Mouse (Mus musculus): ENCODE data around the gene Krt12.

Gene Krt12

DNA sequence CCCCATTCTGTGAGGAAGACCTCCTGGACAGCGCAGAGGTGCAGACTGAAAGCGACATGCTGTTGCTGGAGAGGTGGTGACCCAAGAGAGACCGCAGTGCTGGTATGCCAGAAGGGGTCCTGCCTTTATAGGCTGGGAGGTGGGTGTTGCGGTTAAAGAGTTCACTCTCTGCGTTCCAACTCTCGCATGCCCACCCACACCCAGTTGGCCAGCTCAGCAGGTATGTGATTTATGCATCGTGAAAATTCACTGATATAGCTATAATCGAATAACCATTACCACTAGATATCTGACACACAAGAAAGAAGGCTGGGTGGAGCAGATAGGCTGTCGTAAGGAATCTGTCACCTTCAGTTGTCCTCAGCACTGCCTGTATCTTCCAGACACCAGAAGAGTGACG, at the start of gene Krt12:
Krt12 (minus strand) TSS at position 101 of the 400 bp plus-strand sequence.
- DNase-seq (ENCODE audit: low spot score in 2 of 2) = no peak

DNA sequence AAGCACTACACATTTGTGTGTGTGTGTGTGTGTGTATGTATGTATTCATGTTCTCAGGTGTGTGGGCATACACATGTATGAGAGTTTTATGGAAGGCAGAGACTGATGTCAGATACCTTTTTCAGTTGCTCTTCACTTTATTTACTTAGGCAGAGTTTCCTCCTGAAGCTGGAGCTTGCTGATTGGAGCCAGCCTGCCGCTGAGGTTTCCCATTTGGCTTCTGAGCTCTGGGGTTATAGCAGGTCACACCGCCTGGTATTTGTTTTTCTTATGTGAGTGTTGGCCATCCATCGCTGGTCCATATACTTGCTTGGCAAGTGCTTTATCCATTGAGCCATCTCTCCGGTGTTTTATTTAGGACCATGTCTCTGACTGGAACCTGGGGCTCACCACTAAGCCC, 47.2 kb upstream of the Krt12 start:
- no peak for DNase-seq (ENCODE audit: low spot score in 2 of 2)

DNA sequence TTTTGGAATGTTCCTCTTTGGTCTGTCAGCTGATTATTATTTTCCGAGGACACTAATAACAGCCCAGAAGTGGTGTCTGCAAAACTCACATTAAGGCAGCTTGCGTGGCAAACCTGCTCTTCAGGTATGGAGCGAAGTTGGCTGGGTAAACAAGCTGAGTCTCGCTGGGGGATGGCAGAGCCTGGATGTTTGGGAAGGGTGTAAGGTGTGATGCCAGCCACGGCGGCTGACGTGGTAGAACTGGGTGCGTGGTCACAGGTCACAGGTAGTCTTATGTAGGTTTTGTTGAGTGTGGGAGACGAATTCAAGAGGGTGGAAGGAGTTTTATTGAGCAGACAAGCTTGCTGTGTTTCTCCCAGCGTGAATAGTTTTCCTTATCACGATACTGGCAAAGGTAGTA, 46.5 kb upstream of the Krt12 start:
- no peak for DNase-seq (ENCODE audit: low spot score in 2 of 2)

DNA sequence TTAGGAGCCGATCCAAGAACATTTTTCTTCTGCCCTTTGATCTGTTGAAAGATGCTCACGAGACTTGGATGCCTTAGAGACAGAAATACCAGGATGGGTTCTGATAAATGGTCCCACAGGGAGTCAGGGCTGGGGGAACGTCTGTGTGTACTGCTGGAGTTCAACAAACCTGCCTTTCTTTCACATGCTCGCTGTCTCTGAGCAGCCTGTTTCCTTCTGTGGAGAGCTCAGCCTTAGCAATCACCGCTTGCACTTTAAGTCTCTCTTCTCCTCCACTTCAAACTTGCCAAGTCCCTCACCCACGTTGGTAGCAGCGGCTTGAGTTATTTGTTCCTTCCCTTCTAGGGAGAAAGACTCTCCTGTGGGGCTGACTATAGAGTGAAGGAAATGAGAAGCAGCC, 44.3 kb upstream of the Krt12 start:
- no peak for DNase-seq (ENCODE audit: low spot score in 2 of 2)

DNA sequence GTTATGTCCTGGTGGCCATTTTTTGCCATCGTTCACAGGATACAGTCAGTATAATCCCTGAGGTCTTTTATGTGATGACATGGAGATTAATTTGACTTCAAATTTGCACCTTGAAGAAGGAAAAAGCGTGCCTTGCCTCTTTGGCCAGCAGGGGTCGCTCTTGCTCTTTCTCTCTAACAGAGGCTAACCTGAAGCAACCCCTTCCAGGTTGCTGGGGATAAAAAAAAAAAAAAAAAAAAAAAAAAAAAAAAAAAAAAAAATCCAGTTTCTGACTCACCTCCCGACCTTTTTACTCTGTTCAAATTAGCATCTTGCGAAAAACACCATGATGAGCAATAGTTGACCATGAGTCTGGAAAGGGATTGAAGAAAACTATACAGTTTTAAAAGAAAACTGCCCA, 42.8 kb upstream of the Krt12 start:
- DNase-seq (ENCODE audit: low spot score in 2 of 2) = peak in 1 of 2 experiments; percentile 48

DNA sequence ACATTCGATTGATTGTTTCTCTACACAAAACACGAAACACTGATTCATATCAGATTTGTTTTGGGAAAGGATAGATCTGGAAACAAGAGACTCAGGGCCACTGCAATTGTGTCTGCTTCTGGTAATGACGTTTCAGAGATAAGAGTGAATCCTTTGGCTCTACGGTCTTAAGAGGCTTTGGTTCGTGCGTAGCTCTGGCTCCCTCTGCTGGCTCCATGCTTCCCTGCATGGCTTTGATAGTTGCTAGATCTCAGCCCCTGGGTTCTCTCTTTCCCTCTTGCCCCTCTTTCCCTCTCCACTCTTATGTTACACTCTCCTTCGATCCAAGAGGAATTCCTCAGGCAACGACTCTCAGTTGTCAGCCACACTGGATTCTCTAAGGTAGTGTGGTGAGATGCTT, 41.1 kb upstream of the Krt12 start:
- DNase-seq (ENCODE audit: low spot score in 2 of 2) = peak in 1 of 2 experiments; percentile 29

DNA sequence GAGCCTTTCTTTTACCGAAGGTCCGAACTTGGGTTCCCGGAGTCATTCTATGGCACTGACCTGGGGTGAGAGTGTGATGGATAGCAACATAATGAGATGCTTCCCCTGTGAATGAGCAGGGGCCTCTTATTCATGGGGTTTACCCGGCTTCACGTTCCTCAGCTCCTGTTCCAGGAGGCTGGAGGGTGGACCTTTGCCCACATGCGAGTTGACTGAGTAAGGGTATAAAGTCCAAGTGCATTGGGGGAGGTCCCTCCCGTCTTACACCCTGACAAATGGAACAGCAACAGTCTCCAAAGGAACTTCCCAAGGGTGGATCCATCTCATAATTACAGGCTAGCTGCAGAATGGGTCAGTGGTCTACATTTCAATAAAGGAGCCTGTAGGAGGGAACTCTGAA, 39.7 kb upstream of the Krt12 start:
- no peak for DNase-seq (ENCODE audit: low spot score in 2 of 2)

DNA sequence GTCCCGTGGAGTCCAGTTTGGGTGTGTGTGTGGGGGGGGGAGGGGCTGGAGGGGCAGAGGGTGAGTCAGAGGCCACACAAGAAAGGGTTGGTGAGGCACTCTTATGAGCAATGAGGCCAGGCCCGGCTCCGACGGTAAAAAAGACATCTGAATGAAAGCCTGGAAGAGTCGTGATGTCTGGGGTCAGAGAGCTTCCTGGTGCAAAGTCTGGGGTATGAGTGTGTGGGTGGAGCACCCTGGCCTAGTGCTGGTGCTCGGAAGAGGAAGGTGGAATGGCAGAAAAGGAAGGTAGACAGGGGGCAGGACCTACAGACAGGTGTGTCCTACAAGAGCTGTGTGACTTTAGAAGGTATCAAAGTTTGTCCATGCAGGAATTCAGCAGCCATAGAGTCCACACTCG, 36.8 kb upstream of the Krt12 start:
- DNase-seq (ENCODE audit: low spot score in 2 of 2) = no peak

DNA sequence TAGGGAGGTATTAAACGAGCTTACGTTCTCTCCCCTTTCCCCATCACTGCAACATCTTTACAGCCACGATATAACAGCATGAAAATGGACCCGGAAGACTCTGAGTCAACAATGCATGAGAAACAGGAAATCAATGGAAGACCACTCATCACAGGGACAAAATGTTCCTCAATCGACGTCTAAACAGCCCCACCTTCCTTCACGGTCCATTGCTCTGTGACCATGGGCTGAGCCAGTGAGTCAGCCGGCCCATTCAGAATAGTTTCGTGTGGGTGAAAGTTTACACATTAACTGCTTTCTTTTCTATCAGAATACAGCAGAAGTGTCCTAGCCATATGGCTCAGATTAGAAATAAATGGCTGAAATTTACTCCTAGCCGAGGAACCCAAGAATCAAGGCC, 32.7 kb upstream of the Krt12 start:
- DNase-seq (ENCODE audit: low spot score in 2 of 2) = no peak

DNA sequence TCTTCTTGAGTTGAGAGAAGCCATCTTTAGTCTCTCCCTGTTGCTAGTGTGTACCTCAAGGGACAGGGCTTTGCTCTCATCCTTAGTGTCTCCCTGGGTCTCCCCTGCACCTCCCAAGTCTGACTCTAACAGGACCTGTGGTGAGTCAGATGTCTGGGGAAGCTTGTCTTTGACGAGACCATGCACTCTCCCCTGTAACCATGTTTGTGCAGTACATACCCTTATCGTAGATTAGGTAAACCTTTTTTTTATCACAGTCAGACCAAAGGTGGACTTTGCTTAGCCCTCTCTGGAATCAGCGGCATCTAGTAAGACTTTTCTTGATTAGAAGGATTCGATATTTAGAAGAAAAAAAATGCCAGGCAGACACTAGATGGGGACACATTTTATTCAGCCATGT, 32.0 kb upstream of the Krt12 start:
- no peak for DNase-seq (ENCODE audit: low spot score in 2 of 2)

DNA sequence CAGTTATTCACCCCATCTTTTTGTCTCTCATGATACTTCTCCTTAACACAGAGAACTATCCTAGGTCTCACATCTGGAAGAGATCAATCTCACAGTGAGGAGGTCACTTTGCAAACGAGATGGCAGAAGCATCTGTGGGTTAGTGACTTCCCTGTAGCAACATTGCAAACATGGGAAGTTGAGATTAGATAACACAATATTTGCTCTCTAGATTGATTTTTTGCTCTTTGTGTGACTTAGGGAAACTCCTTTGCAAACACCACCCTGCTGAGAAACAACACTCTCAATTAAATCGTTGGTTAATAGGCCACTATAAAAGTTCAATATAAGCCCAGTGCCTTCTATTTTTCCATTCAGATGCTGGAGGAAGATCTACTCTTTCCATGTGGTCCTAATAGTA, 26.7 kb upstream of the Krt12 start:
- DNase-seq (ENCODE audit: low spot score in 2 of 2) = no peak

DNA sequence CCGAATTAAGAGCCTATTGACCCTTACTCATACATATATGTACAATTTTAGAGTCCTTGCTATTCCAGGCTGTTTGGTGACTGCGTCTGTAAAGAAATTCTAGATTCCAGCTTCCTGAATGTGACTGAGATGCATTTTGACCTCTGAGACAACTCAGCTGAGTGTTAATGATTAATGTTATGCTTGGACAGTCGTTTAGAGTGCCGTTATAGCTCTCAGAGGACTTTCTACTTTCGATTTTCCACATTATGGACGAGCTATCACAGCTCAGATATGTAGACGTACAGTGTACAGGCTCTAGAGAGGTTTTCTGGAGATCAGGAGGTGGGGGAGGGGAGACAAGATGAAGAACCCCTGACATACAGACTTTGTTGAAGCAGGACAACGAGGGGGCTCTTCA, 19.2 kb upstream of the Krt12 start:
- no peak for DNase-seq (ENCODE audit: low spot score in 2 of 2)

DNA sequence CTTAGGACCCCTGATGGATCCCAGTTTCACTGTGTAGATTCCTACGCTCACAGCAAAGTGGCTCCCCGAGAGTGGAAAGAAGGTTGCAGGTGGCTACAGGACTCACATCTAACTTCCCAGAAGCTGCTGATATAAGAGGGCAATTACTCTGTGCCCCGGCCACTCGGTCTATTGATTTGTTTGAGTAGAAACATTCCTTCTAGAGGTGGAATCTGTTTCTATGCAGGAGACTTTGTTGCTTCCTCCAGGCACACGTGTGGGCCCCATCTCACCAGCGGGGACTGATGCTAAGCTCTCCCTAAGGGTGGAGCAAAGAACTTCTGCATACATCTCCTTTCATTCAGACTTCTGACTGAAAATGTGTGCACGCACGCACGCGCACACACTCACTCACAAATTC, 17.4 kb upstream of the Krt12 start:
- DNase-seq (ENCODE audit: low spot score in 2 of 2) = no peak

DNA sequence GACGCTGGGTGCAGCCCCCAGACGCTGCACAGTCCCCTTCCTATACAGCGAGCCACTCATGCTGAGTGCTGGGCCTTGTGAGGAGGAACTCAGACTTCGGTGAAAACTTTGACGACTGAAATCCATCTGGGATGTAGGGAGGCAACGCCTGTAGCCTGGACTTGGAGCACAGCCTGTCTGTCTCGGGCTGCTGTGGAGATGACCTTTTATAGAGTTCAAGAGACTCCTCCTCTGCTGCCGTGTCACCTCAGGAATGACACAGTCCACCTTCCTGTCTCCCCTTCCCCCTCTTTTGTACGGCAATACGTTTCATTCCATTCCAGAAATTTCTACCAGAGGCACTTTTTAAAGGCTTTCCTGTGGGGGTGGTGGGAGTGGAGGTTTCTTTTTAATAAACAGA, 15.9 kb upstream of the Krt12 start, which contains the start of gene Krt20:
Krt20 (minus strand) TSS at position 179 of the 400 bp plus-strand sequence.
- no peak for DNase-seq (ENCODE audit: low spot score in 2 of 2)

DNA sequence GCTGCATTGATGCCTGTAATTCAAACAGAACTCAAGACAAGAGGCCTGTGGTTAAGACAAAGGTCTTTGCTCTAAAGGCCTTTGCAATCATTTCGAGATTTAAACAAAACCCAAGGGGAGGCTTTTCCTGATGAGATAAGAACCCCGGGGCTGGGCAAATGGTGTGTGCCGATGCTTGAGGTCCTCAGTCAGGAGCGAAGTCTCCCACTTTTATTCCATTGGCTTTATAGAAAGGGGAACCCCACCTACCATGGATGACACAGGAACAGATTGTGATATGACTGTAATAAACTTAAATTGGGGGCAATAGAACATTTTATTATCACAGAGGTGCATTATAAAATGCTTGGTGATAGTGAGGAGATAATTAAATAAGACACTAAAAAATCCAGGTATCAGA, 14.6 kb upstream of the Krt12 start:
- DNase-seq (ENCODE audit: low spot score in 2 of 2) = no peak

DNA sequence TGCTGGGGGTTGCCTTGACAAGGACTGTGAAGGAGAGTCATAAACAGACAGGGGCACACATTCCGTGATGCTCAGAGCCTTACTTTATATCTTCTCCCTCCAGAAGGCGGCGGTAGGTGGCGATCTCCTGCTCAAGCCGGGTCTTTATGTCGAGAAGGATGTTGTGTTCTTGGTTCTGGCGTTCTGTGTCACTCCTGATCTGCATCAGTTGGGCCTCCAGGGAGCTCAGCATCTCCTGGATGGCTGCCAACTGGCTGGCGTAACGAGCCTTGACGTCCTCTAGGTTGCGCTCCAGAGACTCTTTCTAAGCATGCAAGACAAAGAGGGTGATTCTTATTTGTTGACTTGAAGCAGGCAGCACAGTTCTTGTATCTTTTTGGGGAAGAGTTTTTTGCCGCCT, 8.6 kb upstream of the Krt12 start:
- no peak for DNase-seq (ENCODE audit: low spot score in 2 of 2)

DNA sequence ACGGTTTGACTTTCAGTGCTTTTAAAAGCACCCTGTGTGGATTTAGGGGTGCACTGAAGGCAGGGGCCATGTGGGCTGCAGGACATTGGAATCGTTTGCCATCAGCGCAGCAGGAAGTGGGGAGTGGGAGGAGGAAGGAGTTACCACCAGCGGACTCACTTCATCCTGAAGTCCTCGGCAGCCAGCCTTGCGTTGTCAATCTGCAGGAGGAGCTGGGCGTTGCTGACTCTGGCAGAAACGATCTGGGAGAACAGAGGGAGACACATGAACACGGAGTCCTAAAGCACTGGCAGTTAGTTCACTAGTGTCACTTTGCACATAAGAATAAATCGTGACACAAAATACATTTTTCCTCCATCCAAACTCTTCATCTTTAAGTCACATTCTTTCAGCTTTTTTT, 1.5 kb downstream of the Krt12 start:
- DNase-seq (ENCODE audit: low spot score in 2 of 2) = no peak

DNA sequence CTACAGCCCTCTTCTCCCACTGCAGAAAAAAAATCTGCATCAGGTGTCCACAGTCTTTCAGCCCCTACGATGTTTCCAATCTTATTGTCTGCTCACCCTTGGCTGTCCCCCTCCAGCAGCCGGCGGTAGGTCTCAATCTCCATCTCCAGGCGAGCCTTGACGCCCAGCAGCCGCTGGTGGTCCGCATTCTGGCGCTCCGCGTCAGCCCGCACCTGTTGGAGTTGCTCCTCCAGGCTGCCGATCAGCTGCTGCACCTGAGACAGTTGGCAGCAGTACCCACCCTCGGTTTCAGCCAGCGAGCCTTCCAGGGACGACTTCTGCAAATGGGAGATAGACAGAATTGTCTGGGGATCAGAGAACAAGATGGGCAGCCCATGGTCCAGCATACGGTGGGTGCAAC, 4.2 kb downstream of the Krt12 start:
- no peak for DNase-seq (ENCODE audit: low spot score in 2 of 2)

DNA sequence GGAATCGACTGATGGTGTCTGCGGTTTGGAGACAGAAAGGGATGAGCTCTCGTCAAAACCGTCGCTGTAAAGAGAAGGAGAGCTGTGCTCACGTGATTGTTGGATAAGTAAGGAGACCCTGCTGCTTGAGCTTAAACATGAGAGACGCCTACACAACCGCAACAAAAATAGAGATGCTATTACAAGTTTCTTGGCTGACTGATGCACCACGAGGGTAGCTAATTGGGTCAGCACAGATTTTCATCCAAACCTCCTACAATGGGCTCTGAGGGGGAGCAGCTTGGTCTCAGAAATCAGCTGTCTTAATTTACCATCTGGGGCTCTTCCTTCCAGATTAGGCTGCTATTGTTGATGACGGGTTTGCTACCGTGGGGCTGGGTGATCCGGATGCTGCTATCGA, 5.2 kb downstream of the Krt12 start:
- DNase-seq (ENCODE audit: low spot score in 2 of 2) = no peak

DNA sequence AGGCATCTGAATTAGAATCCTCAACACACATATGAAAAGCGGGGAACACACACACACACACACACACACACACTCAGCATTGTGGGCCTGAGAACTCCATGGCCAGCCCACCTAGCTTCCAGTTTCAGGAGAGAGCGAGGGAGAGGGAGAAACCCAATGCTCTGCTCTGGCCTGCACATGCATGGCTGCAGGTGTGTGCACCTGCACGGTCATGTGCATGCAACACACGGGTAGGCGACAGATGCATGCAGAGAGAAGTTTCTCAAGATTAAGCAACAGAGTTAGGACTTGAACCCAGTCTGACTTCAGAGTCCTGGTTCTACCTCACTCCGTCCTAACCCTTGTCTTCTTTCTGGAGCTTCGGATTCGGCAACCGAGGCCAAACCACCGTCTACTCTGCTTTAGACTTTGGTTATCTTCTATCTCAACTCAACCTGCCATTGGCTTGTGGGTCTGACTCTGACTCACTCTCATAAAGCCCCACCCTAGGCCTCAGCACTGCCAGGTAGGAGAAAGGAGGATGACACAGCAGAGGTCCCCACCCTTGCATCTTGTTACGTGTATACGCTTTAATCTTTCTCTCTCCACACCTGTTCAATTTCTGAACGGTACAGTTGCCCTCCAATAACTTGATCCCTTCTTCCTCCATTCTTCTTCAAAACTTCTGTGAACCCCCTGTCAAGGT, 7.5 kb downstream of the Krt12 start:
- no peak for DNase-seq (ENCODE audit: low spot score in 2 of 2)

DNA sequence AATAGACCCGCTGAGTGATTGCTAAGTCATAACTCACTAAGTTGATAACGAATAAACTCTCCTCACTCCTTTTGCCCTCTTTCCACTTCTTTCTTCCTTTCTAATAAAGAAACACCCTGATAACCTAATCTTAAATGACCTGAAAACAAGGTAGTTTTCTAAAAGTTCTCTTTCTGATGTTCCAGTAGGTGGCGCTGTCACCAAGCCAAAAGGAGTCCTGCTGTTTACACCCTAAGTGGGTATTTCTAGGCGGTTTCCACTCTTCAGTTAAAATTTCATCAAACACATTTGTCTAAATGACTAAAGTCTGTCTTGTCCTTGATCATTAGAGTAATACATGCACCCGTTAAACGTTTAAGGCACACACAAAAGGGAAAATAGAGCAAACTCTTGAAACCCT, 8.8 kb downstream of the Krt12 start:
- DNase-seq (ENCODE audit: low spot score in 2 of 2) = no peak

DNA sequence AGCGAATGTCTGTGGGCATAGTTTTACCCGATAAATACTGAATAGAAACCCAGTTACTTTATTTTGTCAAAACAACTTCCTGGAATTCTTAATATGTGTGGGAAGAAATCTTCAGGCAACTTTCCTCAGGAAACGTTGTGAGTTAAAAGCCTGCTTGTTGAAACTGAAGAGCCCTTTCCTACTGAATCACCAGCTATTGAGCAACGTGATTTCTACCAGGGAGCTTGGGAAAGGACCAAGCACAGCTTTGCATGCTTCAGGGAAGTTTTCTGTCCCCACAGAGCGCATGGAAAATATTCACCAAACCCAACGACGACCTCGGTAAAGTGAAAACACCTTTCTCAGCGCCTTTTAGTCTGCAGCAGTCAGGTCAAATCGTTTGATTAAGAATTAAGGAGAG, 15.9 kb downstream of the Krt12 start:
- no peak for DNase-seq (ENCODE audit: low spot score in 2 of 2)

DNA sequence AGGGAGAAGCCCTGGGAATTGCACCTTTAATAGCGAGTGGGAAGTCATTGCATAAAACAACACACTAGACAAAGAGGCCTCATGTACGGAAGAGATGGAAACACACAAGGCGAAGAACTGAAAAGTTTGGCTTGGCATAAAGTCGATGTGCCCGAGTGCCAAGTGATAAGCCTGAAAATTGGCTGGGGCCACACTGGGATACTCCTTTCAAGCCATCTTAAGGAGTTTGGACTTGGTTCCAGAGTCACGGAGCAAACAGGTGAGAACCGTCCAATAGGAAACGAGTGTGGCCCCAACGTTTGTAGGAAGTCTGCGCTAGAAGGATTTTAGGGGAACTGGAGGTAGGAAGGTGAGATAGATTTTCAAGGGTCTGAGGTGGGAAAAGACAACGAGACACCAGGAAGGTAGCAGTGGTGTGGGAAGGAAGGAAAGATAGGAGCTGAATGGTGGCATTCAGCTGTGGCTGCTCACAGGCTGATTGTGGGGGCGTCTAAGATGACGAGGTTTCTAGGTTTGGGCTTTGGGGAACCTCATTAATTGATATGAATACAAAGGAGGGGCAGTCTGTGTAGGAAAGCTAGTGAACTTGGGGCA, 22.0 kb downstream of the Krt12 start:
- no peak for DNase-seq (ENCODE audit: low spot score in 2 of 2)

DNA sequence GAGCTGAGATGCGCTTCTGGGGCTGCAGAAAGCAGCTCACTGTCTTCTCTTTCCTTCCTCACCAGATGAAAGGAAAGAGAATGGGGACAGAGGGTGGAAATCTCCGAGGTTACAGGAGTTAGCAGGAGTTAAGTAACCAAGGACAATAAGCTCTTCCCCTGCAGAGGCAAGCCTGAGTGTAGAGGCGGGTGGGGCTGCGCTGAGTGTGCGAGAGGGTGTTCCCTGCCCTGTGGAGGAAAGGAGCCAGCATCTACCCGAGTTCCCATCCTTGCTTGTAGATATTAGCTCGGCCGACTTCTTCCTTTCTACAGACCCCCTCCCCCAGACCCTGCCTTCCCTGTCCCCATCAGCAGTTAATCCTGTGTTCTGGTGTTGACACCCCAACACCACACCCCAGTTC, 23.2 kb downstream of the Krt12 start:
- DNase-seq (ENCODE audit: low spot score in 2 of 2) = no peak
